Mouse (Mus musculus) embryonic facial prominence, embryonic 11.5 days (tissue): ENCODE measurements around the gene Pan2. TPM values are rescaled to one million over a fixed set of nuclear protein-coding genes. Genes with fewer than 3 reads are reported as not detected.

Experiments used
- ATAC-seq: fragments of 200-750 bp; cut with Nextera tagmentation; replicated peaks from 2 replicates; pipeline ENCODE4 v1.8.0; 2017; ENCODE audit warnings: low read depth; ENCODE audit not compliant: insufficient number of reproducible peaks, low FRiP score, low TSS enrichment
- DNase-seq: peaks from one replicate; pipeline ENCODE4 v3.0.0-alpha.2; 2015; ENCODE audit warnings: low spot score
- H3K27ac ChIP-seq: fragments of 300-500 bp; sonication (generic); replicated peaks from 2 replicates; pipeline ENCODE4 v1.5.1; 2014; ENCODE audit warnings: mild to moderate bottlenecking, low read depth, low read length, control low read depth
- H3K27me3 ChIP-seq: fragments of 300-500 bp; sonication (generic); 2 replicates; pipeline ENCODE4 v1.6.1; 2014; ENCODE audit warnings: mild to moderate bottlenecking, low read length, moderate library complexity, mixed read lengths; ENCODE audit not compliant: control insufficient read depth, insufficient read depth
- H3K36me3 ChIP-seq: fragments of 300-500 bp; sonication (generic); replicated peaks from 2 replicates; pipeline ENCODE4 v1.6.1; 2014; ENCODE audit warnings: low read depth, mild to moderate bottlenecking, low read length, moderate library complexity, mixed read lengths; ENCODE audit not compliant: control insufficient read depth, insufficient read depth
- H3K4me1 ChIP-seq: fragments of 300-500 bp; sonication (generic); 2 replicates; pipeline ENCODE4 v1.6.1; 2014; ENCODE audit warnings: low read length, mixed read lengths; ENCODE audit not compliant: control insufficient read depth, insufficient read depth
- H3K4me2 ChIP-seq: fragments of 300-500 bp; sonication (generic); 2 replicates; pipeline ENCODE4 v1.6.1; 2014; ENCODE audit warnings: low read depth, mild to moderate bottlenecking, control low read depth, low read length, moderate library complexity
- H3K4me3 ChIP-seq: fragments of 300-500 bp; sonication (generic); 2 replicates; pipeline ENCODE4 v1.5.1; 2014; ENCODE audit warnings: low read depth, low read length, control low read depth
- H3K9ac ChIP-seq: fragments of 300-500 bp; sonication (generic); replicated peaks from 2 replicates; pipeline ENCODE4 v1.6.1; 2014; ENCODE audit warnings: mild to moderate bottlenecking, control low read depth, low read length
- H3K9me3 ChIP-seq: fragments of 300-500 bp; sonication (generic); replicated peaks from 2 replicates; pipeline ENCODE4 v1.6.1; 2016; ENCODE audit warnings: mild to moderate bottlenecking, low read length, inconsistent platforms, mixed read lengths; ENCODE audit not compliant: control insufficient read depth
- WGBS: fragments of 180-500 bp; shearing (Covaris S2); extraction: QIAGEN DNeasy Blood & Tissue Kit; methylation state at CpG from one replicate; pipeline ENCODE4 v1.1.7; 2014; 5-methylcytosine and 5-hydroxymethylcytosine counted together
- polyA plus RNA-seq: library from polyadenylated mRNA; unstranded; fragments of >200 nt; fragmentation: Nextera tagmentation; extraction: Ambion mirVana; gene quantifications from 2 replicates; pipeline ENCODE4 v1.2.1, GENCODE M21; 2014

Pan2 gene
- polyA plus RNA-seq, 1 experiment from 2014 or later: 33.6 TPM

DNA sequence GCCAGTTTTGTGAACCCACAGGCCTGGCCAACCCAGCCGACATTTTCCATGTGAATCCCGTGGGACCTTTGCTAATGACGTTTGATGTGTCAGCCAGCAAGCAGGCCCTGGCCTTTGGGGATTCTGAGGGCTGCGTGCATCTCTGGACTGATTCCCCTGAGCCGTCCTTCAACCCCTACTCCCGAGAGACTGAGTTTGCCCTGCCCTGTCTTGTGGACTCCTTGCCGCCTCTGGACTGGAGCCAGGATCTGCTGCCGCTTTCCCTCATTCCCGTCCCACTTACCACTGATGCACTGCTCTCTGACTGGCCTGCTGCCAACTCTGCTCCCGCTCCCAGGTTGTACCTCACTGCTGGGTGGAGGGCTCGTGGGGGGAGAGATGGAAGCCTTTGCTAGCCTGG is 7.0 kb downstream of the Pan2 start:
- peaks cover 3% of the 10 kb centered on the region for H3K36me3 ChIP-seq
- no peak for DNase-seq

DNA sequence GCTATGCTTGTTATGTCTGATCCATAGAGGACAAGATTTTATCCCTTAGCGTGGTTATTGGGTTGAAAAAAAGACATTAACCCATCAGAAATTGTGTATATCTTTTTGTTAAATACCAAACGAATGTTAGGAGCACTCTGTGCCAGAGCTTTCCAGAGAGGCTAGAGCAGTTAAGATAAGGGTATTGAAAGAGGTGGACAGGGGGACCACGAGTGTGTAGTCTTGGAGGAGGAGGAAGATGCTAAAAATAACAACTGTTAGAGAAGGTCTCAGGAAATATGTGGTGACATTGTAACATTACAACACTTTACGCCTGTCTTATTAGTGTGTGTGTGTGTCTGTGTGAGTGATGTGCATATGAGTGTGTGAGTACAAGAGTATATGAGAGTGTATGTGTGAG is 7.8 kb downstream of the Pan2 start:
- Histone ChIP-seq H3K9me3 (no peaks in the 10 kb centered on the region), H3K4me3 (no peak overlapping the region), H3K27me3 (no peaks in the 10 kb centered on the region), H3K36me3 (peaks cover 3% of the 10 kb centered on the region), H3K27ac (no peak overlapping the region), H3K9ac (no peak overlapping the region), H3K4me1 (no peaks in the 10 kb centered on the region), H3K4me2 (no peak overlapping the region)
- no peak for DNase-seq
- no peak for ATAC-seq
- 87% methylated on average over 4 of the region's 4 CpGs for WGBS

More for the DNA sequence above, 7.0 kb downstream of the Pan2 start:
- H3K4me1 ChIP-seq: no peaks in the 10 kb centered on the region
- no peak overlapping the region for H3K4me3 ChIP-seq
- H3K9ac ChIP-seq: no peak overlapping the region
- no peak for ATAC-seq
- H3K27ac ChIP-seq: no peak overlapping the region
- H3K9me3 ChIP-seq: no peaks in the 10 kb centered on the region
- WGBS: 88% methylated on average over 11 of the region's 11 CpGs
- no peak overlapping the region for H3K4me2 ChIP-seq
- H3K27me3 ChIP-seq: no peaks in the 10 kb centered on the region

DNA sequence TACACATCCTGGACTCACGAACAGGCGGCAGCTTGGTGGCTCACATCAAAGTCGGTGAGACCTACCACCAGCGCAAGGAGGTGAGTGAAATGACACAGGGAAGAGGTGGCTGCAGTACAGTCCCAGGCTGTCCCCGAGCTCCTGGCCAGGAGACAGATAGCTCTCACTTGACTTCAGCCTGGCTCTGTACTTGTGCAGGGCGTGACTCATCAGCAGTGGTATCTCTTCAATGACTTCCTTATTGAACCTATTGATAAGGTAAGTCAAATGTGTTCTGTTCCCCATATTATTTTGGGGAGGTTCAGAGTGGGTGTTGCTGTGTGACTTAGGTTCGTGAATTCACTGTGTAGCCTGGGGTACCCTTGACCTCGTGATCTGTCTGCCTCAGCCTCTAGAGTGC is 12.4 kb downstream of the Pan2 start:
- Histone ChIP-seq H3K36me3 (peaks cover 10% of the 10 kb centered on the region), H3K27me3 (no peaks in the 10 kb centered on the region), H3K4me2 (no peak overlapping the region), H3K27ac (no peak overlapping the region), H3K4me1 (no peaks in the 10 kb centered on the region), H3K9ac (no peak overlapping the region), H3K9me3 (no peaks in the 10 kb centered on the region), H3K4me3 (no peak overlapping the region)
- WGBS: 93% methylated on average over 8 of the region's 8 CpGs
- no peak for DNase-seq
- ATAC-seq: no peak

DNA sequence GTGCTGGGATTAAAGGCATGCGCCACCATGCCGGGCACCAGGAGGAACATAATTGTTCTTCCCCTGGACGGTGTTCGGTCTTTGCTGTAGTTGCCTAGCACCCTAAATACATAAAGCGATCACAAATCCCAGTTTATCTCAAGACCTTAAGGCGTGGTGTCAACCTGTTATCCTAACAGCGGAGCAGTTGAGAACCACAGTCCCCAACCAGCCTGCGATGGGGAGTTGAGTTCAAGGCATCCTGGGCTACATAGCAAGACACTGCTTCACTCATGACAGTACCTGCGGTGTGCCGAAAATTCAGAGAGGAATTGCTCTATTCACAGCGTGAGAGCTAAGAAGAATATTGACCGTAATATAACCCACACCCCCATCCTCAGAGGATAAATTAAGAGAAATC is 18.5 kb downstream of the Pan2 start:
- Histone ChIP-seq H3K27ac (no peak overlapping the region), H3K4me3 (peak overlapping the region; percentile 89), H3K27me3 (no peaks in the 10 kb centered on the region), H3K9ac (peak overlapping the region; percentile 54), H3K4me1 (no peaks in the 10 kb centered on the region), H3K36me3 (peaks cover 15% of the 10 kb centered on the region), H3K4me2 (peak overlapping the region; percentile 69), H3K9me3 (no peaks in the 10 kb centered on the region)
- WGBS: 65% methylated on average over 12 of the region's 12 CpGs
- DNase-seq (no peak), ATAC-seq (no peak)

DNA sequence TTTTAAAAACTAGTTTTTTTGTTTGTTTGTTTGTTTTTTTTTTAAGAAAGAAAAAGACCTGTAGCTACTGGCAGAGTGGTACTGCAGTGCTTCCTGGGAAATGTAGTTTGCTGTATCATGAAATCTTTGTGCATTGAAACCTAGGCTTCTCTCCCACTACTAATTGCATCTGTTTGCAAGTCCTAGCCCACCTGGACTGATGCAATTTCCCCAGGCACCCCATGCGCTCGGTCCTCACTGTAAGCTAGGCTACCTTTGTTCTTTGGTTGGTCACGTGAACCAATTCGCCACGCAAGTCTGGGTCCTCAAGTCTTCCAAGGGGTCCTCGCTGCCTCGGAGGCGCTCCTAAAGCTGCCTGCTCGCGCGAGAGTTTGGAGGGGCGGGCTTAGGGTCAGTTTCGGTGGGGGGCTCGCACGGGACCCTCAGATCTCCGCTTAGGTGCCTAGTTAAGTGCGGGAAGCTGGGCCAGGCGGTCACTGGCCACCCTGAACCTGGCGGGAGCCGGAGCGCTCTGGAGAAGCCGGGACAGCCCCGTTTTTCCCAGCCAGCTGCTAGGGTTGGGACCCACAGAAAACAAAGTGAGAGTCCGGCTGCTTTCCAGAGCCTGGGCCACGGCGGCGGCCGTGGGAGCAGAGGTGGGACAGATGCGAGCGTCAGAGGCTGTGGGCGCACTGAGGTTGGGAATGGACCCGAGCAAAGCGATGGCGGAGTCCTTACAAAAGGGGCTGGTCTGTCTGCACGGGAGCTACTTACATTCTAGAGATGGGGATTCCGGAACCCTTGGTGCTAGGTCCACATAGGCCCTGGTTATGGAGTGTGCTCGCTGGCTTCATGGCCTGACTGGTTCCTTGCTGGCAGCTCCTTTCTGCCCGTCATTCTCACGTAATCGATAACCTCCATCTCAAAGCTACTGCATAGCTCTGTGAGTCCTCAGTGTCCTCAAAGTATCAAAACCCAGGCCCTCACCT is 19.3 kb downstream of the Pan2 start, which contains the start of gene Cnpy2:
Gene Cnpy2, plus strand, starts transcription at position 319 of the 968 bp plus-strand sequence.
- under 1% methylated on average over 40 of the region's 40 CpGs for WGBS
- peak; percentile 96 for ATAC-seq
- DNase-seq: peak; percentile 99

DNA sequence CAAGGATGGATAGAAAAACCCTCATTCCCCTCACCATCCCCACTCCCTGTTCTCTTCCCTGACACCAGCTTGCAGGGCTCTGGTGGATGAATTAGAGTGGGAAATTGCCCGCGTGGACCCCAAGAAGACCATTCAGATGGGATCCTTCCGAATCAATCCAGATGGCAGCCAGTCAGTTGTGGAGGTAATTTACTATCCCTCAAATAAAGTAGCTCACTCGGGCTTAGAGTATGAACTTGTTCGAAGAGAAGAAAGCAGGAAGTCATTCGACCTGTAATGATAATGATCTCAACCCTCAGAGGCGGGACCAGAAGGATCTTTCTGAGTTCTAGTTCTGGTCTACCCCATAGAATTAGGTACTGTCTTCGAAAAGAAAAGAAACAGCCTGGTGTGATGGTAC is 20.4 kb downstream of the Pan2 start:
- DNase-seq (no peak), ATAC-seq (no peak)
- no peaks in the 10 kb centered on the region for H3K9me3 ChIP-seq
- H3K27me3 ChIP-seq: no peaks in the 10 kb centered on the region
- H3K36me3 ChIP-seq: peaks cover 12% of the 10 kb centered on the region
- H3K9ac ChIP-seq: peak overlapping the region; percentile 98
- H3K27ac ChIP-seq: no peak overlapping the region
- peak overlapping the region; percentile 89 for H3K4me3 ChIP-seq
- WGBS: 81% methylated on average over 8 of the region's 8 CpGs
- peak overlapping the region; percentile 69 for H3K4me2 ChIP-seq
- H3K4me1 ChIP-seq: no peaks in the 10 kb centered on the region

More for the DNA sequence above, 19.3 kb downstream of the Pan2 start, which contains the start of gene Cnpy2:
- Histone ChIP-seq H3K27ac (peak within 1 kb of the TSS; percentile 95), H3K9ac (peak within 1 kb of the TSS; percentile 98), H3K4me1 (no peaks in the 10 kb centered on the region), H3K4me2 (peak within 1 kb of the TSS; percentile 69), H3K27me3 (no peaks in the 10 kb centered on the region), H3K4me3 (peak within 1 kb of the TSS; percentile 89), H3K9me3 (no peaks in the 10 kb centered on the region), H3K36me3 (peaks cover 19% of the 10 kb centered on the region)

DNA sequence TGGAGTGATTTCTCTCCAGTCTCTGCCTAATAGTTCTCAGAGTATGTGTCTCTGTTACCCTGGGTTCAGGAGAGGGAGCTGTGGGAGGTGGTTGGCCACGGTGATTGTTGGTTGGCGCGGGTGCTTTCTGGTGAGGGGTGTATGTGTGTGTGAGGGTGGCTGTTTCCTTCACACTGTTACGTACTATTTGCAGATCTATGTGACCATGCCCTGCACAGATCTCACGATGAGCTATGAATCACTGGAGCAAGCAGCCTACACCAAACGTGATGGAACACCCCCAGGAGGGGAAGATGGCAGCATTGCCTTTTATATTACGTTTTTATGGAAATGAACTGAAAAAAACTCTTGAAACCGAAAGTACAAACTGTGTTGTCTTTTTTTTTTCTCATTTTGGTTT is 23.7 kb downstream of the Pan2 start:
- Histone ChIP-seq H3K9ac (no peak overlapping the region), H3K4me2 (no peak overlapping the region), H3K36me3 (peaks cover 12% of the 10 kb centered on the region), H3K27me3 (no peaks in the 10 kb centered on the region), H3K4me3 (no peak overlapping the region), H3K4me1 (no peaks in the 10 kb centered on the region), H3K27ac (no peak overlapping the region), H3K9me3 (no peaks in the 10 kb centered on the region)
- 94% methylated on average over 8 of the region's 8 CpGs for WGBS
- no peak for DNase-seq
- ATAC-seq: no peak

DNA sequence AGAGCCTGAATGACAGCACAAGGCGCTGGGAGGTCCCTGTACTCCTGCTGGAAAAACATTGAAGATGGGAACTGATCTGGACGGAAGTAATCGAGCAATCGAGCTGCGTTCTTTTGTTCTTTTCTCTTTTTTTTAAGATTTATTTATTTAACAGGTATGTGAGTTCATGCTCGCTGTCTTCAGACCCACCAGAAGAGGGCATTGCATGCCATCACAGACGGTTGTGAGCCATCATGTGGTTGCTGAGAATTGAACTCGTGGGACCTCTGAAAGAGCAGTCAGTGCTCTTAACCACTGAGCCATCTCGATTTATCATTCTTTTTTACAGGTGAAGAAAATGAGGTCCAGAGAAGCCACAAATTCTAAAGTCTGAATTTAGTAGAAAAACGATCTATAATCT is 24.5 kb downstream of the Pan2 start:
- Histone ChIP-seq H3K27ac (no peak overlapping the region), H3K4me1 (no peaks in the 10 kb centered on the region), H3K4me3 (no peak overlapping the region), H3K27me3 (no peaks in the 10 kb centered on the region), H3K9me3 (no peaks in the 10 kb centered on the region), H3K9ac (no peak overlapping the region), H3K36me3 (peaks cover 12% of the 10 kb centered on the region), H3K4me2 (no peak overlapping the region)
- 92% methylated on average over 10 of the region's 10 CpGs for WGBS
- no peak for ATAC-seq
- no peak for DNase-seq
